Mouse (Mus musculus) hindbrain, embryonic 11.5 days (tissue): ENCODE measurements around the gene Fpr1. TPM values are rescaled to one million over a fixed set of nuclear protein-coding genes. Genes with fewer than 3 reads are reported as not detected.

Experiments
- ATAC-seq: fragments of 200-750 bp; cut with Nextera tagmentation; 2 replicates; pipeline ENCODE4 v1.8.0; 2017; ENCODE audit warnings: mild to moderate bottlenecking, moderate TSS enrichment, moderate library complexity; ENCODE audit not compliant: low FRiP score
- DNase-seq: peaks from one replicate; pipeline ENCODE4 v3.0.0-alpha.2; 2015; ENCODE audit warnings: low spot score
- H3K27ac ChIP-seq: fragments of 300-500 bp; sonication (generic); 2 replicates; pipeline ENCODE4 v1.5.1; 2014; ENCODE audit warnings: mild to moderate bottlenecking, low read depth, low read length
- H3K27me3 ChIP-seq: fragments of 300-500 bp; sonication (generic); 2 replicates; pipeline ENCODE4 v1.6.1; 2014; ENCODE audit warnings: mild to moderate bottlenecking, low read length, moderate library complexity, mixed read lengths; ENCODE audit not compliant: control insufficient read depth, insufficient read depth
- H3K36me3 ChIP-seq: fragments of 300-500 bp; sonication (generic); 2 replicates; pipeline ENCODE4 v1.6.1; 2014; ENCODE audit warnings: mild to moderate bottlenecking, low read length, moderate library complexity, mixed read lengths; ENCODE audit not compliant: control insufficient read depth, insufficient read depth
- H3K4me1 ChIP-seq: fragments of 300-500 bp; sonication (generic); replicated peaks from 2 replicates; pipeline ENCODE4 v1.6.1; 2014; ENCODE audit warnings: low read length, mixed read lengths; ENCODE audit not compliant: control insufficient read depth, insufficient read depth
- H3K4me2 ChIP-seq: fragments of 300-500 bp; sonication (generic); replicated peaks from 2 replicates; pipeline ENCODE4 v1.6.1; 2014; ENCODE audit warnings: mild to moderate bottlenecking, low read depth, low read length
- H3K4me3 ChIP-seq: fragments of 300-500 bp; sonication (generic); 2 replicates; pipeline ENCODE4 v1.5.1; 2014; ENCODE audit warnings: low read depth, low read length
- H3K9ac ChIP-seq: fragments of 300-500 bp; sonication (generic); 2 replicates; pipeline ENCODE4 v1.6.1; 2014; ENCODE audit warnings: low read depth, low read length
- H3K9me3 ChIP-seq: fragments of 300-500 bp; sonication (generic); 2 replicates; pipeline ENCODE4 v1.6.1; 2016; ENCODE audit warnings: low read length; ENCODE audit not compliant: control insufficient read depth
- WGBS: fragments of 180-500 bp; shearing (Covaris S2); extraction: QIAGEN DNeasy Blood & Tissue Kit; methylation state at CpG from one replicate; pipeline ENCODE4 v1.1.7; 2014; 5-methylcytosine and 5-hydroxymethylcytosine counted together
- polyA plus RNA-seq: library from polyadenylated mRNA; unstranded; fragments of >200 nt; fragmentation: Nextera tagmentation; extraction: Ambion mirVana; gene quantifications from 2 replicates; pipeline ENCODE4 v1.2.1, GENCODE M21; 2014

Fpr1 gene
- polyA plus RNA-seq, 1 experiment from 2014 or later: 0.17 TPM

DNA sequence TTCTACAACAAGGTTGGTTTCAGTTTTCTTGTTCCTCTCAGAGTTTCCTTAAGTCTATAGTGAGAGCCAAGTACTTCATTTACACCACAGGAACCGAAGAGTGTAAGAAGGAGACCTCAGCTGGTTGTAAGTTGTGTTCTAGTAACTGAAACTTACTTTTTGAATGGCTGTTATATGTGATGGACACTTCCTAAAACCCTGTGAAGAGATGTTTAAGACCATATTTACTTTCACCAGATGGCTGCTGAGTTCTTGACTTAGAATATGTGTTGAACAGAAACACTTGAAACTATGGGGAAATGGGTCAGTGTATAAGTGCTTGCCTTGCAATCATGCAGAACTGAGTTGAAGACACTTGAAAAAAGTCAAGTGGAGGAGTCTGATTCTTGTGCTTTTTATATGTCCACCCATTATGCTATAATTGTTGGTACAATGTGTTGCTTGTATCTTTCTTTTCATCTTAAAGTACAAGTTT, 4.1 kb upstream of the Fpr1 start, which contains the start of the genes Fpr2 and Fpr3:
Gene Fpr2, plus strand, starts transcription at position 51 of the 475 bp plus-strand sequence.
Gene Fpr3, plus strand, starts transcription at position 79 of the 475 bp plus-strand sequence.
- 63% methylated on average over 1 of the region's 1 CpGs for WGBS

DNA sequence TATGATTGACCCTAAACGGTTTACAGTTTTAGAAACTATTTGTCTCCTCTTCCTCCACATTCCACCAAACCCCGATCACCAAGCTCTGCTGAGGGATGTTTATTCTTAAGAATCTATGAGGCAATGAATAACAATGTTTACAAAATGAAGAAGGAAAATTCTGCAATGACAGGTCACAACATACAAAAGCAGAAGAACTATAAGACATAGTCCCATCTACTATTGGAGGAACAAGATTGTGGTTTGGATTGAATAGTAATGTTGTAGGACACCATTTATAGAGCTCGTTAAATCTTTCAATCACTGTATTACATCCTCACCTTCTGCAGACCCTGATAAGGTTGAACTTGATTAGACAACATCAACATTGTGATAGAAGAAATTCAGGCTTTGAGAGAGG, 1.1 kb downstream of the Fpr1 start:
- no peak overlapping the region for H3K27ac ChIP-seq
- no peak for ATAC-seq
- H3K36me3 ChIP-seq: no peaks in the 10 kb centered on the region
- no peak for DNase-seq
- no peak overlapping the region for H3K4me2 ChIP-seq
- H3K27me3 ChIP-seq: no peaks in the 10 kb centered on the region
- 81% methylated on average over 3 of the region's 3 CpGs for whole genome bisulfite sequencing
- no peak overlapping the region for H3K4me3 ChIP-seq
- H3K9me3 ChIP-seq: no peaks in the 10 kb centered on the region
- no peak overlapping the region for H3K9ac ChIP-seq
- no peaks in the 10 kb centered on the region for H3K4me1 ChIP-seq

More for the DNA sequence above, 4.1 kb upstream of the Fpr1 start, which contains the start of the genes Fpr2 and Fpr3:
- Histone ChIP-seq H3K9me3 (no peaks in the 10 kb centered on the region), H3K36me3 (no peaks in the 10 kb centered on the region), H3K4me3 (no peak within 1 kb of the TSS), H3K4me1 (no peaks in the 10 kb centered on the region), H3K27ac (no peak within 1 kb of the TSS), H3K9ac (no peak within 1 kb of the TSS), H3K4me2 (no peak within 1 kb of the TSS), H3K27me3 (no peaks in the 10 kb centered on the region)
- DNase-seq (no peak), ATAC-seq (no peak)

DNA sequence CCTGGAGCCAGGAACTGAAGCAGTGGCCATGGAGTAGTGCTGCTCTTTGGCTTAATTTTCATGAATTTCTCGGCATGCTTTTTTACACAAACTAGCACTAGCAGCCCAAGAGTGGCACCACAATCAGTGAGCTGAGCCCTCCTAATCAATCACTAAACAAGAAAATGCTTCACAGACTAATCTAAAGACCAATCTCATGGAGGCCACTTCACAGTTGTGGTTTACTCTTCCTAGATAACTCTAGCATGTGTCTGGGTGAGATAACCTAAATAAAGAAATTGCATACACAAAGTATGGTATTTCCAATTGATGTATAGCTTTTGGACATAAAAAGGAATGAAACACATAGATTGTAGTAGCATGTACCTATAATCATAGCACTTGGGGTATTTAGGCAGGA, 4.4 kb downstream of the Fpr1 start:
- Histone ChIP-seq H3K9me3 (no peaks in the 10 kb centered on the region), H3K4me1 (no peaks in the 10 kb centered on the region), H3K4me2 (no peak overlapping the region), H3K4me3 (no peak overlapping the region), H3K27me3 (no peaks in the 10 kb centered on the region), H3K36me3 (no peaks in the 10 kb centered on the region), H3K9ac (no peak overlapping the region), H3K27ac (no peak overlapping the region)
- 88% methylated on average over 1 of the region's 1 CpGs for WGBS
- DNase-seq (no peak), ATAC-seq (no peak)

DNA sequence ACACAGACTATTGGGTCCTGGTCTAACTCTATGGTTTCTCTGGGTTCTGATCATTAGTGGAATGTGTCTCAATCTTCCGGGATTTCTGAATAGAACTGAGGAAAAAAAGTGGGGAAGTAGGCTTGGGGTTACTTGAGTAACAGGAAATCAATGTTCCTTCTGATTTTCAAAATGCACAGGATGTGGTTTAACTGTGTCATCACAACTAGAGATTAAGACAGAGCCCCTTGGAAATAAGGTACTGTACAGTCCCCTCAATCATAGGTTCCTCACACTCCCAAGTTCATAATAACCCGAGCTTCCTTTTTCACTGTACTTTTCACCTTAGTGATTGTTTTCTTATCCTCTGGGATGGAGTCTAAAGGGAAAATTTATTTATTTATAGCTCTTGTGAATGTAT, 12.0 kb downstream of the Fpr1 start:
- H3K9me3 ChIP-seq: no peaks in the 10 kb centered on the region
- ATAC-seq: no peak

DNA sequence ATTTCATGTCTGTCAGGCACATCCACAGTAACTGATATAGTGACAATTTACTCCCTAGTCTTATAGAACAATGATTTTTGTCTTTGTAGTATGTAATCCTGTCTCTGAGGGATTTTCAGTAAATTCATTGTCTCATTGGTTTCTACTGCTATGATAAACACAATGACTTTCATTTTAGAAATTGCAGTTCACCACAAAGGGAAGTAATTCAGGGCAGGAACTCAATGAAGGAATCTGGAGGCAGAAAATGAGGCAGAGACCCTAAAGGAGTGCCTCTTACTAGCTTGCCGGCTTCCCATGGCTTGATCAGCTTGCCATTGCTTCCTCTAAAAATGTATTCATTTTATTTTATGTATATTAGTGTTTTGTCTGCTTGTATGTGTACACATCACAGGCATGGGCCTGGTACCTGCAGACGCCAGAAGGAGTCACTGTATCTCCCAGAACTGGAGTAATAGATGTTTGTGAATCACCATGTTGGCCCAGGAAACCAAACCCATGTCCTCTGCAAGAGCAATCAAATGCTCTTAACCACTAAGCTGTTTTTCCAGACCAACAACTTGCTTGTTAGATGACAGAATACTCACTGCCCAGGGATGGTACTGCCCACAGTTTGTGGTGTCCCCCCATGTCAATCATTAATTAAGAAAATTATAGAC, 12.7 kb downstream of the Fpr1 start:
- Histone ChIP-seq H3K27ac (no peak overlapping the region), H3K4me1 (no peaks in the 10 kb centered on the region), H3K4me2 (no peak overlapping the region), H3K36me3 (no peaks in the 10 kb centered on the region), H3K9ac (no peak overlapping the region), H3K27me3 (no peaks in the 10 kb centered on the region), H3K4me3 (no peak overlapping the region), H3K9me3 (no peaks in the 10 kb centered on the region)
- 84% methylated on average over 2 of the region's 2 CpGs for WGBS
- DNase-seq (no peak), ATAC-seq (no peak)

More for the DNA sequence above, 12.0 kb downstream of the Fpr1 start:
- Histone ChIP-seq H3K4me3 (no peak overlapping the region), H3K9ac (no peak overlapping the region), H3K4me2 (no peak overlapping the region), H3K27ac (no peak overlapping the region), H3K27me3 (no peaks in the 10 kb centered on the region), H3K4me1 (no peaks in the 10 kb centered on the region), H3K36me3 (no peaks in the 10 kb centered on the region)
- 88% methylated on average over 2 of the region's 2 CpGs for WGBS
- no peak for DNase-seq

DNA sequence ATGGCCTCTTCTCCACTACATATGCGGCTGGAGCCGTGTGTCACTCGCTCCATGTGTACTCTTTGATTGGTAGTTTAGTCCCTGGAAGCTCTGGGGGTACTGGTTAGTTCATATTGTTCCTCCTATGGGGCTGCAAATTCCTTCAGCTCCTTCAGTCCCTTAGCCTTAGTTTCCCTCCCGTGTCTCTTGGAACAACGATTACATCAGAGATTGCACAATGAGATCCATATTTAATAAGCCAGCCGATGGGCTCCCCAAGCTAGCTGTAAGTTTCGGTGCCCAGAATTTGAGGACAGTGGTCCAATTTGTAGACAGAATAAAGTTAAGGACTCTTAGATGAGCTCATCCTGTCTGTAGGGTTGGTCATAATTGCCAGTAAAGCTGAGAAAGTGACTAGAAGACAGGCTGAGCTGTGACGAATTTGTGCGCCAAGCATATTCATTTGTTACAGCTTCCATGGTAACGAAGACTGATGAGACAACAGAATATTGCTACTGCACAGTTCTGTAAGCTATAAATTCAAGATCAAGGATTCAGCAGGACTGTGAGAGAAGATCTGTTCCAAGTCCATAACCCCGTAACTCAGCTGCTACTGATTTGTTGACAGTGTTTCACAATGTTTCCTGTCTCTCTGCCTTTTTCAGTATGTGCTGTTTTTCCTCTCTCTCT, 16.8 kb downstream of the Fpr1 start:
- DNase-seq (no peak), ATAC-seq (no peak)
- no peaks in the 10 kb centered on the region for H3K36me3 ChIP-seq
- H3K27ac ChIP-seq: no peak overlapping the region
- no peak overlapping the region for H3K4me2 ChIP-seq
- no peaks in the 10 kb centered on the region for H3K27me3 ChIP-seq
- H3K4me1 ChIP-seq: no peaks in the 10 kb centered on the region
- no peaks in the 10 kb centered on the region for H3K9me3 ChIP-seq
- 94% methylated on average over 11 of the region's 11 CpGs for WGBS
- no peak overlapping the region for H3K9ac ChIP-seq
- H3K4me3 ChIP-seq: no peak overlapping the region

DNA sequence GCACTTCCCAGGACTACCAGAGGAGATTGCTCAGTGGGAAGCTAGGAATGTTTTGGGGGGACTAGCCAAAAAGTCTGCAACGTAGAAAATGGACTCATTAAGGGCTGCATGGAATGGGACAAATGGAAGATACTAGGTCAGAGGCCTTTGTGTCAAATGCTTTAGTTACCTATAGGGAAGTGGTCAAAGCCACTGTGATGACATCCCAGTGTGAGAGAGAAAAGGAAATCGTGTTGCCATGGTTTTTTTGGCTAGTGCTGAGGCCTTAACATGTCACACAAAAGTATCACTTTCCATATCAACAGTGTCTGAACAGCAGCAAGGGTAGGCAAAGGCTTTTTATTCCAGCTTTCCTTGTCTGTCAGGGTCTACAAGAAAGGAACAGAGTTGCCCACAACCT, 18.6 kb downstream of the Fpr1 start:
- no peak for ATAC-seq
- H3K4me3 ChIP-seq: no peak overlapping the region

DNA sequence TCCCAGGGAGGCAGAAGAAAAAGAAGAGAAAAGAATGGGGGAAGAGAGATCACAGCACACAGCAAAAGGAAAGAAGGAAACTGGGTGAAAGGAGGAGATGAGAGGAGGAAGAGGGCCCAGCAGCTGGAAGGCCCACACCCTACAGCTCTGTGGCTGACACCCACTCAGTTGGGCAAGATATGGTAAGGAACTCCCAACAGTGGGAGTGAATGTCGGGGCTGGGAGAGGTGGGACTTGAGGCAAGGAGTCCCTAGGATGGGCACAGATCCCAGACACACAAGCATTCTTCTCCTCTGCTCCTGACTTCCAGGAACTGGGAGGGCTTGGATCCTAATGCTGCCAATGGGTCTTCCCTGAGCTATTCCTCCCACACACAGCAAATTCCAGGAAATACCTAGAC, 21.4 kb downstream of the Fpr1 start:
- ATAC-seq (no peak), DNase-seq (no peak)
- H3K4me2 ChIP-seq: no peak overlapping the region
- H3K4me1 ChIP-seq: no peaks in the 10 kb centered on the region
- no peak overlapping the region for H3K9ac ChIP-seq
- H3K27me3 ChIP-seq: no peaks in the 10 kb centered on the region
- H3K4me3 ChIP-seq: no peak overlapping the region
- H3K36me3 ChIP-seq: no peaks in the 10 kb centered on the region
- no peaks in the 10 kb centered on the region for H3K9me3 ChIP-seq
- whole genome bisulfite sequencing: 42% methylated on average over 1 of the region's 1 CpGs
- H3K27ac ChIP-seq: no peak overlapping the region

More for the DNA sequence above, 18.6 kb downstream of the Fpr1 start:
- Histone ChIP-seq H3K27me3 (no peaks in the 10 kb centered on the region), H3K4me1 (no peaks in the 10 kb centered on the region), H3K36me3 (no peaks in the 10 kb centered on the region), H3K27ac (no peak overlapping the region), H3K9ac (no peak overlapping the region), H3K4me2 (no peak overlapping the region), H3K9me3 (no peaks in the 10 kb centered on the region)
- no peak for DNase-seq
- 66% methylated on average over 2 of the region's 2 CpGs for WGBS

DNA sequence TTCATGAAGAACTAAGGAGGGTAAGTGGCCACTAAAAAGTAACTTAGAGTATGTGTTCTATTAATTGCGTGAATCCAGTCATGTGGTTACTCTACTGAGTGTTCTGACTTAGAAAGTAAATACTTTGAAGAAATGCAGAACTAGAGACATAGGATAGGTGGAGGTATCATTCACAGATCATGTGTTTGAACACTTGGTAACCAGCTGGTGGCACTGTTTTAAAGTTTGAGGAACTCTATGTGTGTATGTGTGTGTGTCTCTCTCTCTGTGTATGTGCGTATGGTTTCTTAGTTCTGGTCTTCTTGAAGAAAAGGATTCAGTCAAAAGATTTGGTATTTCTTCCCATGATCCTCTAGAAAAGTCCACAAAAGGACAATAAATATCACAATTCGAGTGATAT, 23.6 kb downstream of the Fpr1 start:
- H3K4me2 ChIP-seq: no peak overlapping the region
- no peak overlapping the region for H3K4me3 ChIP-seq
- ATAC-seq: no peak
- no peak for DNase-seq
- no peaks in the 10 kb centered on the region for H3K4me1 ChIP-seq
- no peaks in the 10 kb centered on the region for H3K36me3 ChIP-seq
- no peak overlapping the region for H3K9ac ChIP-seq
- no peaks in the 10 kb centered on the region for H3K9me3 ChIP-seq
- no peaks in the 10 kb centered on the region for H3K27me3 ChIP-seq
- WGBS: 88% methylated on average over 3 of the region's 3 CpGs
- H3K27ac ChIP-seq: no peak overlapping the region
